Mouse (Mus musculus): ENCODE results near the gene Xylb. TPM values are rescaled to one million over a fixed set of nuclear protein-coding genes. Genes with fewer than 3 reads are reported as not detected.

Xylb gene
- polyA plus RNA-seq (2012) = 0.01 and 0.17 TPM in 2 replicates

- H3K4me1 ChIP-seq (ENCODE audit: control insufficient read depth) = peaks cover 14% of the 10 kb centered on the region
- H3K9me3 ChIP-seq (ENCODE audit: control insufficient read depth, low read length) = no peaks in the 10 kb centered on the region
- H3K36me3 ChIP-seq (ENCODE audit: control insufficient read depth) = peaks cover 9% of the 10 kb centered on the region; the same call in 1 of the 2 replicates
- H3K27me3 ChIP-seq (ENCODE audit: control insufficient read depth) = peaks cover 4% of the 10 kb centered on the region; the same call in 1 of the 2 replicates
- no peak for TF ChIP-seq TAL1 (IDR thresholded peaks at IDR 0.05; ENCODE audit: low read length)
- H3K4me3 ChIP-seq (replicated peaks) = peak within 1 kb of the TSS; percentile 75
Observed at GRCm38 (mm10) chr9:119357331-119358057, at the start of gene Xylb. Gene Xylb (plus strand): TSS chr9:119357381.

- H3K36me3 ChIP-seq (ENCODE audit: control insufficient read depth) = peaks cover 11% of the 10 kb centered on the region
- H3K9me3 ChIP-seq (ENCODE audit: control insufficient read depth, low read length) = no peaks in the 10 kb centered on the region
- H3K4me3 ChIP-seq (replicated peaks) = no peak overlapping the region
- peaks cover 4% of the 10 kb centered on the region for H3K4me1 ChIP-seq (ENCODE audit: control insufficient read depth)
- TF ChIP-seq GATA1 (IDR thresholded peaks at IDR 0.05; ENCODE audit: low read length) (no peak), TAL1 (IDR thresholded peaks at IDR 0.05; ENCODE audit: low read length) (no peak)
- H3K27me3 ChIP-seq (ENCODE audit: control insufficient read depth) = no peaks in the 10 kb centered on the region
Observed at GRCm38 (mm10) chr9:119309067-119309466, 48.1 kb upstream of the Xylb start.

GRCm38 (mm10) chr9:119313096-119313495 is 44.1 kb upstream of the Xylb start:
- H3K4me1 ChIP-seq (ENCODE audit: control insufficient read depth) = peaks cover 5% of the 10 kb centered on the region
- no peaks in the 10 kb centered on the region for H3K9me3 ChIP-seq (ENCODE audit: control insufficient read depth, low read length)
- H3K27me3 ChIP-seq (ENCODE audit: control insufficient read depth) = no peaks in the 10 kb centered on the region
- peaks cover 4% of the 10 kb centered on the region for H3K36me3 ChIP-seq (ENCODE audit: control insufficient read depth)
- no peak overlapping the region for H3K4me3 ChIP-seq (replicated peaks)
- TF ChIP-seq TAL1 (IDR thresholded peaks at IDR 0.05; ENCODE audit: low read length) (no peak), GATA1 (IDR thresholded peaks at IDR 0.05; ENCODE audit: low read length) (no peak)

- peaks cover 8% of the 10 kb centered on the region for H3K36me3 ChIP-seq (ENCODE audit: control insufficient read depth)
- TF ChIP-seq TAL1 (IDR thresholded peaks at IDR 0.05; ENCODE audit: low read length) (no peak), GATA1 (IDR thresholded peaks at IDR 0.05; ENCODE audit: low read length) (no peak)
- H3K4me3 ChIP-seq (replicated peaks) = no peak overlapping the region
- no peaks in the 10 kb centered on the region for H3K9me3 ChIP-seq (ENCODE audit: control insufficient read depth, low read length)
- H3K27me3 ChIP-seq (ENCODE audit: control insufficient read depth) = no peaks in the 10 kb centered on the region
- H3K4me1 ChIP-seq (ENCODE audit: control insufficient read depth) = peaks cover 39% of the 10 kb centered on the region
Observed at GRCm38 (mm10) chr9:119318891-119319290, 38.3 kb upstream of the Xylb start.

- Histone ChIP-seq H3K36me3 (ENCODE audit: control insufficient read depth) (peaks cover 8% of the 10 kb centered on the region), H3K4me1 (ENCODE audit: control insufficient read depth) (peaks cover 44% of the 10 kb centered on the region), H3K4me3 (replicated peaks) (peak overlapping the region; percentile 70), H3K9me3 (ENCODE audit: control insufficient read depth, low read length) (no peaks in the 10 kb centered on the region), H3K27me3 (ENCODE audit: control insufficient read depth) (no peaks in the 10 kb centered on the region)
- no peak for TF ChIP-seq TAL1 (IDR thresholded peaks at IDR 0.05; ENCODE audit: low read length)
- TF ChIP-seq GATA1 (IDR thresholded peaks at IDR 0.05; ENCODE audit: low read length) = no peak
Observed at GRCm38 (mm10) chr9:119320446-119320845, 36.7 kb upstream of the Xylb start.

- Histone ChIP-seq H3K36me3 (ENCODE audit: control insufficient read depth) (peaks cover 8% of the 10 kb centered on the region), H3K4me3 (replicated peaks) (peak overlapping the region; percentile 70), H3K4me1 (ENCODE audit: control insufficient read depth) (peaks cover 44% of the 10 kb centered on the region), H3K9me3 (ENCODE audit: control insufficient read depth, low read length) (no peaks in the 10 kb centered on the region), H3K27me3 (ENCODE audit: control insufficient read depth) (no peaks in the 10 kb centered on the region)
- no peak for TF ChIP-seq TAL1 (IDR thresholded peaks at IDR 0.05; ENCODE audit: low read length)
- TF ChIP-seq GATA1 (IDR thresholded peaks at IDR 0.05; ENCODE audit: low read length) = no peak
Observed at GRCm38 (mm10) chr9:119320946-119321345, 36.2 kb upstream of the Xylb start.

- Histone ChIP-seq H3K4me3 (replicated peaks) (peak overlapping the region; percentile 70), H3K4me1 (ENCODE audit: control insufficient read depth) (peaks cover 44% of the 10 kb centered on the region), H3K9me3 (ENCODE audit: control insufficient read depth, low read length) (no peaks in the 10 kb centered on the region), H3K27me3 (ENCODE audit: control insufficient read depth) (no peaks in the 10 kb centered on the region), H3K36me3 (ENCODE audit: control insufficient read depth) (peaks cover 8% of the 10 kb centered on the region)
- TF ChIP-seq GATA1 (IDR thresholded peaks at IDR 0.05; ENCODE audit: low read length) = no peak
- TF ChIP-seq TAL1 (IDR thresholded peaks at IDR 0.05; ENCODE audit: low read length) = no peak
Observed at GRCm38 (mm10) chr9:119321392-119322229, 35.6 kb upstream of the Xylb start.

GRCm38 (mm10) chr9:119322289-119323259 is 34.6 kb upstream of the Xylb start, which contains the start of gene Oxsr1:
Gene Oxsr1 (minus strand): TSS chr9:119322427.
- no peak for TF ChIP-seq GATA1 (IDR thresholded peaks at IDR 0.05; ENCODE audit: low read length)
- TF ChIP-seq TAL1 (IDR thresholded peaks at IDR 0.05; ENCODE audit: low read length) = no peak
- Histone ChIP-seq H3K9me3 (ENCODE audit: control insufficient read depth, low read length) (no peaks in the 10 kb centered on the region), H3K27me3 (ENCODE audit: control insufficient read depth) (no peaks in the 10 kb centered on the region), H3K4me3 (replicated peaks) (peak within 1 kb of the TSS; percentile 70), H3K4me1 (ENCODE audit: control insufficient read depth) (peaks cover 44% of the 10 kb centered on the region), H3K36me3 (ENCODE audit: control insufficient read depth) (peaks cover 8% of the 10 kb centered on the region)
